Mouse (Mus musculus) liver, adult 10 weeks (tissue): ENCODE results near the gene Znhit2. TPM values are rescaled to one million over a fixed set of nuclear protein-coding genes. Genes with fewer than 3 reads are reported as not detected.

Source experiments
- polyA plus RNA-seq: library from polyadenylated mRNA; stranded (reverse); fragments of 350-450 nt; fragmentation: Illumina TruSeq; extraction: RNeasy Lipid Tissue Mini Kit (QIAGEN cat#74804); gene quantifications from one replicate; pipeline ENCODE4 v1.2.3, GENCODE M21; 2014; ENCODE audit warnings: low read depth, low replicate concordance

Gene Znhit2
- polyA plus RNA-seq: not detected

GRCm38 (mm10) chr19:6061021-6061533, at the start of gene Znhit2:
Gene Znhit2, plus strand, starts transcription at chr19:6061192.

GRCm38 (mm10) chr19:6015511-6016315, 45.3 kb upstream of the Znhit2 start, which contains the start of gene Capn1:
Gene Capn1, minus strand, starts transcription at chr19:6015897.

GRCm38 (mm10) chr19:6046294-6047153, 14.5 kb upstream of the Znhit2 start, which contains the start of gene Syvn1:
Gene Syvn1, plus strand, starts transcription at chr19:6046576.

GRCm38 (mm10) chr19:6057313-6058096, 3.5 kb upstream of the Znhit2 start, which contains the start of the genes Mrpl49 and Fau:
Gene Mrpl49, minus strand, starts transcription at chr19:6057785.
Gene Fau, plus strand, starts transcription at chr19:6057844.

GRCm38 (mm10) chr19:6067724-6068415, 6.9 kb downstream of the Znhit2 start, which contains the start of gene Tm7sf2:
Gene Tm7sf2, minus strand, starts transcription at chr19:6068373.

GRCm38 (mm10) chr19:6076564-6077393, 15.8 kb downstream of the Znhit2 start, which contains the start of gene Vps51:
Gene Vps51, minus strand, starts transcription at chr19:6077231.

GRCm38 (mm10) chr19:6079983-6080480, 19.0 kb downstream of the Znhit2 start, which contains the start of gene Tmem262:
Gene Tmem262, plus strand, starts transcription at chr19:6080033.

GRCm38 (mm10) chr19:6082156-6082555, 21.2 kb downstream of the Znhit2 start, which contains the start of gene Gm28374:
Gene Gm28374, minus strand, starts transcription at chr19:6082256.

GRCm38 (mm10) chr19:6084478-6085248, 23.7 kb downstream of the Znhit2 start, which contains the start of the genes Zfpl1 and Cdca5:
Gene Zfpl1, minus strand, starts transcription at chr19:6084956.
Gene Cdca5, plus strand, starts transcription at chr19:6084983.

GRCm38 (mm10) chr19:6094119-6094518, 33.1 kb downstream of the Znhit2 start, which contains the start of gene AC131692.1:
Gene AC131692.1, plus strand, starts transcription at chr19:6094419.

GRCm38 (mm10) chr19:6105586-6105985, 44.6 kb downstream of the Znhit2 start, which contains the start of gene Naaladl1:
Gene Naaladl1, plus strand, starts transcription at chr19:6105782.

Other genes with a start within 250 kb of the Znhit2 start
- 1.5 TPM for gene Frmd8, start 185.9 kb upstream of the Znhit2 start, polyA plus RNA-seq
- gene Slc25a45, start 183.4 kb upstream of the Znhit2 start, polyA plus RNA-seq: 7.7 TPM
- not detected for gene Tigd3, start 167.0 kb upstream of the Znhit2 start, polyA plus RNA-seq
- gene Dpf2, start 148.2 kb upstream of the Znhit2 start, polyA plus RNA-seq: 7.4 TPM
- 0.56 TPM for gene Cdc42ep2, start 136.4 kb upstream of the Znhit2 start, polyA plus RNA-seq
- gene Pola2, start 97.0 kb upstream of the Znhit2 start, polyA plus RNA-seq: 2.9 TPM
- gene Slc22a20, start 75.0 kb upstream of the Znhit2 start, polyA plus RNA-seq: not detected
- gene Capn1, start 45.3 kb upstream of the Znhit2 start, polyA plus RNA-seq: 0.82 TPM
- gene Syvn1, start 14.6 kb upstream of the Znhit2 start, polyA plus RNA-seq: 2.7 TPM
- gene Mrpl49, start 3.4 kb upstream of the Znhit2 start, polyA plus RNA-seq: 28.1 TPM
- gene Fau, start 3.3 kb upstream of the Znhit2 start, polyA plus RNA-seq: 75.1 TPM
- 28.5 TPM for gene Tm7sf2, start 7.2 kb downstream of the Znhit2 start, polyA plus RNA-seq
- 4.6 TPM for gene Vps51, start 16.0 kb downstream of the Znhit2 start, polyA plus RNA-seq
- gene Tmem262, start 18.8 kb downstream of the Znhit2 start, polyA plus RNA-seq: not detected
- gene Gm28374, start 21.1 kb downstream of the Znhit2 start, polyA plus RNA-seq: not detected
- gene Zfpl1, start 23.8 kb downstream of the Znhit2 start, polyA plus RNA-seq: 1.1 TPM
- not detected for gene Cdca5, start 23.8 kb downstream of the Znhit2 start, polyA plus RNA-seq
- not detected for gene AC131692.1, start 33.2 kb downstream of the Znhit2 start, polyA plus RNA-seq
- gene Naaladl1, start 44.6 kb downstream of the Znhit2 start, polyA plus RNA-seq: not detected
- 1.0 TPM for gene Sac3d1, start 57.5 kb downstream of the Znhit2 start, polyA plus RNA-seq
- 2.6 TPM for gene Snx15, start 67.1 kb downstream of the Znhit2 start, polyA plus RNA-seq
- not detected for gene Batf2, start 79.8 kb downstream of the Znhit2 start, polyA plus RNA-seq
- 0.98 TPM for gene Arl2, start 80.4 kb downstream of the Znhit2 start, polyA plus RNA-seq
- gene Majin, start 123.2 kb downstream of the Znhit2 start, polyA plus RNA-seq: not detected
- gene Gpha2, start 165.2 kb downstream of the Znhit2 start, polyA plus RNA-seq: not detected
- gene Ppp2r5b, start 174.7 kb downstream of the Znhit2 start, polyA plus RNA-seq: 0.93 TPM
- gene Atg2a, start 180.5 kb downstream of the Znhit2 start, polyA plus RNA-seq: 0.79 TPM
- gene Ehd1, start 215.5 kb downstream of the Znhit2 start, polyA plus RNA-seq: 4.2 TPM
- 0.82 TPM for gene Cdc42bpg, start 245.3 kb downstream of the Znhit2 start, polyA plus RNA-seq